Mouse (Mus musculus) midbrain, embryonic 16.5 days (tissue): ENCODE results near the gene Relt. TPM values are rescaled to one million over a fixed set of nuclear protein-coding genes. Genes with fewer than 3 reads are reported as not detected.

Source experiments
- ATAC-seq: fragments of 200-750 bp; cut with Nextera tagmentation; 2 replicates; pipeline ENCODE4 v1.8.0; 2017; ENCODE audit warnings: moderate TSS enrichment
- H3K27ac ChIP-seq: fragments of 300-500 bp; sonication (generic); 2 replicates; pipeline ENCODE4 v1.5.1; 2014; ENCODE audit warnings: mild to moderate bottlenecking, low read length, mixed read lengths
- H3K27me3 ChIP-seq: fragments of 300-500 bp; sonication (generic); 2 replicates; pipeline ENCODE4 v1.6.1; 2014; ENCODE audit warnings: low read depth, low read length, mixed read lengths; ENCODE audit not compliant: control insufficient read depth, insufficient read depth
- H3K36me3 ChIP-seq: fragments of 300-500 bp; sonication (generic); 2 replicates; pipeline ENCODE4 v1.6.1; 2014; ENCODE audit warnings: mild to moderate bottlenecking, low read length, moderate library complexity, mixed read lengths; ENCODE audit not compliant: control insufficient read depth, insufficient read depth
- H3K4me1 ChIP-seq: fragments of 300-500 bp; sonication (generic); 2 replicates; pipeline ENCODE4 v1.6.1; 2014; ENCODE audit warnings: mild to moderate bottlenecking, low read length, mixed read lengths; ENCODE audit not compliant: control insufficient read depth, insufficient read depth
- H3K4me2 ChIP-seq: fragments of 300-500 bp; sonication (generic); 2 replicates; pipeline ENCODE4 v1.6.1; 2014; ENCODE audit warnings: mild to moderate bottlenecking, low read length, mixed read lengths
- H3K4me3 ChIP-seq: fragments of 300-500 bp; sonication (generic); 2 replicates; pipeline ENCODE4 v1.5.1; 2014; ENCODE audit warnings: low read depth, mild to moderate bottlenecking, low read length, moderate library complexity, mixed read lengths
- H3K9ac ChIP-seq: fragments of 300-500 bp; sonication (generic); 2 replicates; pipeline ENCODE4 v1.6.1; 2014; ENCODE audit warnings: low read depth, low read length, mixed read lengths
- H3K9me3 ChIP-seq: fragments of 300-500 bp; sonication (generic); replicated peaks from 2 replicates; pipeline ENCODE4 v1.6.1; 2014; ENCODE audit warnings: mild to moderate bottlenecking, low read length, mixed read lengths; ENCODE audit not compliant: control insufficient read depth, poor library complexity, severe bottlenecking
- WGBS: fragments of 180-500 bp; shearing (Covaris S2); extraction: QIAGEN DNeasy Blood & Tissue Kit; methylation state at CpG from one replicate; pipeline ENCODE4 v1.1.7; 2014; 5-methylcytosine and 5-hydroxymethylcytosine counted together
- polyA plus RNA-seq: library from polyadenylated mRNA; unstranded; fragments of >200 nt; fragmentation: Nextera tagmentation; extraction: Ambion mirVana; gene quantifications from 2 replicates; pipeline ENCODE4 v1.2.1, GENCODE M21; 2015

Relt gene
- polyA plus RNA-seq: 5.0 and 5.4 TPM in 2 replicates

GRCm38 (mm10) chr7:100862828-100863638, at the start of gene Relt:
TSS of gene Relt (minus strand) at chr7:100863446.
- no peaks in the 10 kb centered on the region for H3K27me3 ChIP-seq
- peak within 1 kb of the TSS; percentile 91 for H3K4me2 ChIP-seq
- WGBS: under 1% methylated on average over 84 of the region's 91 CpGs
- H3K27ac ChIP-seq: peak within 1 kb of the TSS; percentile 62
- no peaks in the 10 kb centered on the region for H3K36me3 ChIP-seq
- peaks cover 9% of the 10 kb centered on the region for H3K4me1 ChIP-seq
- peak within 1 kb of the TSS; percentile 62 for H3K4me3 ChIP-seq
- H3K9me3 ChIP-seq: no peaks in the 10 kb centered on the region
- peak; percentile 88 for ATAC-seq
- H3K9ac ChIP-seq: peak within 1 kb of the TSS; percentile 70

DNA sequence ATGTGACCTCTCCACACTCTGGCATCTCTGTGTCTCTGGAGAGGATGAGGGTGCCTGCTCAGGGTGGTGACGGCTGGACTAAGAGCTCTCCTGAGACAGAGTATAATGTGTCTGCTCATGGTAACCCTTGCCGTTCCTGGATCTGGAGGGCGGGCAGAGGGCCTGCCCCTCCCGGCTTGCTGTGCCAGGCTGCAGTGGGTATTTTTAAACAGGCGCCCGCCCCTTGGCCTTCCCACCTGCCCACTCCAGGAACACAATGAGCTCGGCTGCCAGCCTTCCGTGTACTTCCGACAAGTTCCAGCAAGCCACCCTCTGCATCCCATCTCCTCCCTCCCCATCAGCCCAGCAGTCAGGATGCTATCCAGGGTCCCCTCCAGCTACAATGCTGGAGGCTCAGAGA, 48.5 kb upstream of the Relt start:
- Histone ChIP-seq H3K9me3 (no peaks in the 10 kb centered on the region), H3K4me3 (no peak overlapping the region), H3K4me2 (no peak overlapping the region), H3K27ac (no peak overlapping the region), H3K27me3 (no peaks in the 10 kb centered on the region), H3K4me1 (peaks cover 7% of the 10 kb centered on the region), H3K36me3 (no peaks in the 10 kb centered on the region), H3K9ac (no peak overlapping the region)
- 33% methylated on average over 9 of the region's 9 CpGs for WGBS
- ATAC-seq: no peak

GRCm38 (mm10) chr7:100911246-100911770, 48.1 kb upstream of the Relt start:
- ATAC-seq: no peak
- Histone ChIP-seq H3K27me3 (no peaks in the 10 kb centered on the region), H3K9me3 (no peaks in the 10 kb centered on the region), H3K4me2 (no peak overlapping the region), H3K4me1 (peaks cover 7% of the 10 kb centered on the region), H3K27ac (no peak overlapping the region), H3K36me3 (no peaks in the 10 kb centered on the region), H3K9ac (no peak overlapping the region), H3K4me3 (no peak overlapping the region)
- WGBS: 10% methylated on average over 2 of the region's 2 CpGs

- Histone ChIP-seq H3K9ac (no peak overlapping the region), H3K27me3 (no peaks in the 10 kb centered on the region), H3K4me3 (no peak overlapping the region), H3K36me3 (no peaks in the 10 kb centered on the region), H3K27ac (no peak overlapping the region), H3K4me2 (no peak overlapping the region), H3K9me3 (no peaks in the 10 kb centered on the region), H3K4me1 (peaks cover 7% of the 10 kb centered on the region)
- WGBS: 51% methylated on average over 8 of the region's 8 CpGs
- no peak for ATAC-seq
Observed at GRCm38 (mm10) chr7:100908567-100908966, 45.3 kb upstream of the Relt start.

- H3K36me3 ChIP-seq: no peaks in the 10 kb centered on the region
- WGBS: 85% methylated on average over 8 of the region's 8 CpGs
- H3K4me2 ChIP-seq: no peak overlapping the region
- no peak overlapping the region for H3K4me3 ChIP-seq
- H3K4me1 ChIP-seq: peaks cover 7% of the 10 kb centered on the region
- H3K9me3 ChIP-seq: no peaks in the 10 kb centered on the region
- H3K9ac ChIP-seq: no peak overlapping the region
- no peak overlapping the region for H3K27ac ChIP-seq
- H3K27me3 ChIP-seq: no peaks in the 10 kb centered on the region
- ATAC-seq: no peak
Observed at GRCm38 (mm10) chr7:100908061-100908460, 44.8 kb upstream of the Relt start.

GRCm38 (mm10) chr7:100907231-100907630, 44.0 kb upstream of the Relt start:
- Histone ChIP-seq H3K4me3 (no peak overlapping the region), H3K36me3 (no peaks in the 10 kb centered on the region), H3K4me2 (no peak overlapping the region), H3K27me3 (no peaks in the 10 kb centered on the region), H3K4me1 (peaks cover 7% of the 10 kb centered on the region), H3K27ac (no peak overlapping the region), H3K9me3 (no peaks in the 10 kb centered on the region), H3K9ac (no peak overlapping the region)
- ATAC-seq: no peak
- WGBS: 0% methylated on average over 1 of the region's 1 CpGs

GRCm38 (mm10) chr7:100906029-100906789, 43.0 kb upstream of the Relt start:
- H3K36me3 ChIP-seq: no peaks in the 10 kb centered on the region
- H3K27ac ChIP-seq: no peak overlapping the region
- no peaks in the 10 kb centered on the region for H3K27me3 ChIP-seq
- H3K9ac ChIP-seq: no peak overlapping the region
- H3K4me1 ChIP-seq: peaks cover 3% of the 10 kb centered on the region; the same call in 1 of the 2 replicates
- H3K9me3 ChIP-seq: no peaks in the 10 kb centered on the region
- 93% methylated on average over 10 of the region's 10 CpGs for WGBS
- H3K4me3 ChIP-seq: no peak overlapping the region
- no peak overlapping the region for H3K4me2 ChIP-seq
- no peak for ATAC-seq

- 90% methylated on average over 7 of the region's 7 CpGs for WGBS
- Histone ChIP-seq H3K27ac (no peak overlapping the region), H3K4me3 (no peak overlapping the region), H3K4me2 (no peak overlapping the region), H3K27me3 (no peaks in the 10 kb centered on the region), H3K4me1 (no peaks in the 10 kb centered on the region), H3K9ac (no peak overlapping the region), H3K36me3 (no peaks in the 10 kb centered on the region), H3K9me3 (no peaks in the 10 kb centered on the region)
- no peak for ATAC-seq
Observed at GRCm38 (mm10) chr7:100905037-100905436, 41.8 kb upstream of the Relt start.

GRCm38 (mm10) chr7:100904612-100905011, 41.4 kb upstream of the Relt start:
- Histone ChIP-seq H3K4me2 (no peak overlapping the region), H3K9me3 (no peaks in the 10 kb centered on the region), H3K27ac (no peak overlapping the region), H3K4me1 (no peaks in the 10 kb centered on the region), H3K27me3 (no peaks in the 10 kb centered on the region), H3K36me3 (no peaks in the 10 kb centered on the region), H3K4me3 (no peak overlapping the region), H3K9ac (no peak overlapping the region)
- ATAC-seq: no peak
- WGBS: 91% methylated on average over 5 of the region's 5 CpGs
